Mouse (Mus musculus) small intestine, adult 2 months (tissue): Measurements from ENCODE around the gene Cpa1.

ENCODE experiments used
- CTCF ChIP-seq: fragments of 200-500 bp; IDR thresholded peaks from 2 replicates; pipeline ENCODE4 v1.5.1; 2012; ENCODE audit warnings: low read depth, mild to moderate bottlenecking, control low read depth, inconsistent platforms, low read length, moderate library complexity, mixed read lengths; ENCODE audit not compliant: insufficient replicate concordance, insufficient read length; ENCODE audit errors: extremely low read depth
- POLR2A ChIP-seq: fragments of 200-500 bp; IDR thresholded peaks from 2 replicates; pipeline ENCODE4 v1.6.1; 2012; ENCODE audit warnings: low read depth, mild to moderate bottlenecking, control low read depth, inconsistent platforms, low read length, moderate library complexity

DNA sequence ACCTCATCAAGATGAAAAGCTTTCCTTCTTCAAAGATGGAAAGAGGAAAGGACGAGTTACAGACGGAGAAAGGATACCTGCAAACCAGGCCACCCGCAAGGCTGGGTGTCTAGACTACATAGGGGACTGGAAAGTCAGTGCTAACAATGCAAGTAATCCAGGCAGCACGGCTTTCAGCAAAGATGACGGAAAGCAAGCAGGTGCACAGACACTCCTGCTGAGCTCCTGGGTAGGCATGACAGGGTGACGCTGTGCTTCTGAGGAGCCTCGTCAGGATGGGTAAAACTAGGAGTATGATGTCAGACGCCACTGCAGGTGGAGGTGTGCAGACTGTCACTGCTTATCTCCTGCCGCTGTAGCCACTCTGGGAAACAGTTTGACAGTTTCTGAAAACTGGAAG lies 38.6 kb downstream of the Cpa1 start:
- TF ChIP-seq CTCF (no peak), POLR2A (no peak)
